Mouse (Mus musculus) gastrocnemius, adult 8-10 months (tissue): Measurements from ENCODE around the gene Acbd6. TPM values are rescaled to one million over a fixed set of nuclear protein-coding genes. Genes with fewer than 3 reads are reported as not detected.

Experiments used
- DNase-seq, 2 experiments: peaks; one replicate each; pipeline ENCODE4 v3.0.0; 2022; ENCODE audit warnings: low spot score in 2 of 2
- total RNA-seq, 4 experiments: library from RNA; stranded (reverse); gene quantifications; 2 replicates each; pipeline ENCODE4 v1.2.4; 2022

Acbd6 gene
- total RNA-seq, 4 experiments from 2014 or later, result 51.5 to 66.7 (median 60.1) TPM

- DNase-seq, result no peak
Observed at GRCm38 (mm10) chr1:155560021-155560420, 2.1 kb downstream of the Acbd6 start.

GRCm38 (mm10) chr1:155560678-155561077, 2.8 kb downstream of the Acbd6 start:
- no peak for DNase-seq

GRCm38 (mm10) chr1:155562206-155562605, 4.3 kb downstream of the Acbd6 start:
- no peak for DNase-seq

GRCm38 (mm10) chr1:155564741-155565140, 6.8 kb downstream of the Acbd6 start:
- no peak for DNase-seq

- DNase-seq, result no peak
Observed at GRCm38 (mm10) chr1:155568133-155568532, 10.2 kb downstream of the Acbd6 start.

- no peak for DNase-seq
Observed at GRCm38 (mm10) chr1:155569340-155569739, 11.4 kb downstream of the Acbd6 start.

- peak; percentile 33 to 40 for DNase-seq
Observed at GRCm38 (mm10) chr1:155574966-155575673, 17.2 kb downstream of the Acbd6 start.

GRCm38 (mm10) chr1:155576432-155576831, 18.5 kb downstream of the Acbd6 start:
- no peak for DNase-seq

GRCm38 (mm10) chr1:155577316-155577715, 19.4 kb downstream of the Acbd6 start:
- no peak for DNase-seq

- no peak for DNase-seq
Observed at GRCm38 (mm10) chr1:155587961-155588360, 30.0 kb downstream of the Acbd6 start.

- DNase-seq, result no peak
Observed at GRCm38 (mm10) chr1:155594141-155594540, 36.2 kb downstream of the Acbd6 start.

- DNase-seq, result no peak
Observed at GRCm38 (mm10) chr1:155596576-155596975, 38.7 kb downstream of the Acbd6 start.

- DNase-seq, result no peak
Observed at GRCm38 (mm10) chr1:155604706-155605105, 46.8 kb downstream of the Acbd6 start.

GRCm38 (mm10) chr1:155605391-155606155, 47.7 kb downstream of the Acbd6 start:
- no peak for DNase-seq

GRCm38 (mm10) chr1:155606156-155606531, 48.2 kb downstream of the Acbd6 start:
- no peak for DNase-seq

- no peak for DNase-seq
Observed at GRCm38 (mm10) chr1:155608524-155608923, 50.6 kb downstream of the Acbd6 start.

GRCm38 (mm10) chr1:155614426-155614825, 56.5 kb downstream of the Acbd6 start:
- no peak for DNase-seq

GRCm38 (mm10) chr1:155621075-155621474, 63.2 kb downstream of the Acbd6 start:
- DNase-seq, result no peak

GRCm38 (mm10) chr1:155623192-155623591, 65.3 kb downstream of the Acbd6 start:
- DNase-seq, result no peak

GRCm38 (mm10) chr1:155627746-155628145, 69.8 kb downstream of the Acbd6 start:
- no peak for DNase-seq

GRCm38 (mm10) chr1:155636648-155637047, 78.7 kb downstream of the Acbd6 start:
- DNase-seq, result no peak

- no peak for DNase-seq
Observed at GRCm38 (mm10) chr1:155645816-155646215, 87.9 kb downstream of the Acbd6 start.
